Mouse (Mus musculus): ENCODE measurements around the gene Klhl21.

The Klhl21 gene

DNA sequence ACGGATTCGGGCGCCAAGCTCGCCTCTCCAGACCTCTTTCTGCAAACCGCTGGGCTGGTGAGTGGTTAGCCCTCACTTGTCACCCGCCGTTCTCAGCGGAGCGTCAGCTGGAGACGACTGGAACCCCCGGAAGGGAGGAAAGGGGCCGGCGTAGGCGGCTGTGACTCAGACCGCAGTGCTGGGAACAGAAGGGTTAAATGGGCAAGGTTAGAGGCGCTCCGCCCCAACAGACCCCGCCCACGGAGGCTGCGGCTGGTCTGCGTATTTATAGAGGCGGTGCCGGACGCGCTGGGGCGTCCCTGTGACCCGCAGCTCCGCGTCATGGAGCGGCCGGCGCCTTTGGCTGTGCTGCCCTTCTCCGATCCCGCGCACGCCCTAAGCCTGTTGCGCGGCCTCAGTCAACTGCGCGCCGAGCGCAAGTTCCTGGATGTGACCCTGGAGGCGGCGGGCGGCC lies at the start of gene Klhl21:
TSS of gene Klhl21 (plus strand) at position 182 of the 454 bp plus-strand sequence.
- TF ChIP-seq GATA4 (IDR thresholded peaks at IDR 0.05; ENCODE audit: insufficient replicate concordance, low read length), result peak; percentile 6; the same call in 1 of the 2 replicates

DNA sequence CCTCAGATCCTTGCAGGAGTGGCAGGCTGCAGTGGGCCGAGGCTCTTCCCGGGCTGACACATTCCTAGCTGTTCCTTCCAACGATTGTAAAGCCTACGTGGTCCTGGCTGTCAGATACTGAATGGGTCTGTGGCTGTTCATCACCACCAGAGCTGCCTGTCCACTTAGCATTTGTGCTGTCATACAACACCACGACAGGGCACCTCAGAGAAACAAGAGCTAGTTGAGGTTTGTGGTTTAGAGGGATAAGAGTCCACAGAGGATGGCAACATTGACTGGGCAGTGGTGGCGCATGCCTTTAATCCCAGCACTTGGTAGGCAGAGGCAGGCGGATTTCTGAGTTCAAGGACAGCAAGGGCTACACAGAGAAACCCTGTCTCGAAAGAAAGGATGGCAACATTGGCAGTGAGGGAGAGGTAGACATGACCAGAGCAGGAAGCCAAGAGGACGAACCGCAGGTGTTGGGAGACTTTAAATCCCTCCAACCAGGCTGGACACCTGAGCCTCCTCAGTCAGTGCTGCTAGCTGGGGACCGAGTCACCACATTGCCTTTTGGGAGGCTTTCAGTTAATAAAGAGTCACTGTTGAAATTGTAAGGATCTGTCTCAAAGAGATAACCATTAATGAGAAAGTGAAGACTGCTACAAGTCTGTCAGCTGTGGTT lies 48.6 kb upstream of the Klhl21 start:
- no peak for TF ChIP-seq GATA4 (IDR thresholded peaks at IDR 0.05; ENCODE audit: insufficient replicate concordance, low read length)

DNA sequence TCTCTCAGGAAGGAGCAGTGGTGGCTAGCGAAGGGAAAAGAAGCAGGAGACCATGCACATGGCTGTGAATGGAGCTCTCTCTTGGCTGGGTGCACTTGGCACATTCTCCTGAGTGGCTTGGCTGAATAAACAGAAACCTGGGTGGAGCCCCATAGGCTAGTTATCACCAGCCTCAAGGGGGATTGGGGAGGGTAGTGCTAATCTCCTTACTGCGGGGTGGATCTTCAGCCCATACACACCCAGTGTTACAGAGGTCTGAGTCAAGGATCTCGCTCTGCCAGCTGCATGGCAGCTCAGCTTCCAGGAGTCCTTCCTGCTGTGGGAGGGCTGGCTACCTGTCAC lies 48.1 kb upstream of the Klhl21 start:
- TF ChIP-seq GATA4 (IDR thresholded peaks at IDR 0.05; ENCODE audit: insufficient replicate concordance, low read length), result no peak

DNA sequence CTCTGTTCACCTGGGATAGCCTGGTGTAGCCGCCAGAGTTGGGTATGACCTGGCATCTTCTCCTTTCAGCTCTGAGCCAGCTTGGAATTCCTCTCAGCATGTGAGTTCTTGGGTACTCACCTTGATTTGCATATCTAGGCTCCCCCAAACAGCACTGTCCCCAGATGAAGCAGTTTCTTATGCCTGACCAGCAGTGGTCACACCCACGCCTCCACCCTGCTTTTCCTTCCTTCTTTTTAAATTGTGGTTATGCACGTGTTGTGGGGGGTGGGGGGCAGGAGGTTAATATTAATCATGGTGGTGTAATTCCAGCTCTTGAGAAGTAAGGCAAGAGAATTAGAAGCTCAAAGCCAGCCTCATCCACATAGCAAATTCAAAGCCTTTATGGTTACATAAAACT lies 45.8 kb upstream of the Klhl21 start:
- TF ChIP-seq GATA4 (IDR thresholded peaks at IDR 0.05; ENCODE audit: insufficient replicate concordance, low read length), result no peak

DNA sequence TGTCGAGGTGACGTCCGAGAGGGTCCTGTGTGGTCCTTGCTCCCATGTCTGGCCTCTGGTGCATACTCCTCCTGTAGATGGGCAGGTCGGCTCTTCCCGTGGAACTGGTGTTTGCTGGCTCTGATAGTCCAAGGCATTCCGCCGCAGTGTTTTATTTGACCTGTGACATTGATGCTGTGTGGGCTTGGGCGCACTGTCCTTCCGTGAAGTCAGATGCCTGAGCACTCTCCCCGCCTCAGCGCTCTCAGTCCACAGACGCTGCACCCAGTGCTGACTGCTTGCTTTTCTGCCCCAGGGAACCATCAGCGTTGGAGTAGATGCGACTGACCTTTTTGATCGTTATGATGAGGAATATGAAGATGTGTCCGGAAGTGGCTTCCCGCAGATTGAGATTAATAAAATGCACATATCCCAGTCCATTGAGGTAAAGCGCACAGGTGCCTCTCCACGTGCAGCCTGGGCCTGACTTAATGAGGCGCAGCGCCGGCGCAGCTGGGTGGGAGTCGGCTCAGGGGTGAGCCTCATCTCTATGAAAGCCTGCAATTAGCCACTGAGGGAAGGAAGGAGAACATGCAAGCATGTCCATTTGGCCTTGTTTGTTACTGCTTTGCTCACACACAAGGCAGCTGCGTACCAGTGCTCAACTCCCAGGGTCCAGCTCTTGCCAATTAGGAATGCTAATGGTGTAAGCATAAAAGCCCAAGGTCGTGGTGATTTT lies 40.2 kb upstream of the Klhl21 start:
- no peak for TF ChIP-seq GATA4 (IDR thresholded peaks at IDR 0.05; ENCODE audit: insufficient replicate concordance, low read length)

DNA sequence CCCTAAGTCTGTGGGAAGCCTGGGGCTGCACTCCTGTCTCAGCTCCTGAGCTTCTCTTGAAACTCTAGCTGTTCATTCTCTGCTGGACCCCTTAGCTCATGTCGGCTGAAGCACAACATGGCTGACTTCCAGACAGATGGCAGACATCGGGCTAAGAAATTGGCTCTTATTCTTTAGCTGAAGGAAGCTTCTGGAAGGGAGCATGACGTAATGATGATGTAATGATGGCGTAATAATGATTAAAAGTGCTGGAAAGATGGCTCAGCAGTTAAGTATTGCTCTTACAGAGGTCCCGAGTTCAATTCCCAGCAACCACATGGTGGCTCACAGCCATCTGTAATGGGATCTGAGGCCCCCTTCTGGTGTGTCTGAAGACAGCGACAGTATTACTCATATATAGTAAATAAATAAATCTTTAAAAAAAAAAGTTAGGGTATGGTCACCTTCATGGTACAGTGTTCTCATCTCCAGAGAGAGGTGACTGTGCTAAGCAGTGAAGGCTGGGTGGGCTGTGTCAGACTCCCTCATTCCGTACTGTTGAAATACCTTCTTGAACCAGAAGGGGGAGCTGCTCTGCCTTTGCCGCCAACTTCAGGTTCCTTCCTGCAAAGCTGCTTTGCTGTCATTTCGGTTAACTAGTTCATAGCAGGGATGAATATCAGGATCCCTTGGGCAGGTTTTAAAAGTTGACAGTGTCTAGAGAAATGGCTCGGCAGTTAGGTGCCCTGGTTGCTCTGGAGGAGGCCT lies 36.2 kb upstream of the Klhl21 start:
- TF ChIP-seq GATA4 (IDR thresholded peaks at IDR 0.05; ENCODE audit: insufficient replicate concordance, low read length), result no peak

DNA sequence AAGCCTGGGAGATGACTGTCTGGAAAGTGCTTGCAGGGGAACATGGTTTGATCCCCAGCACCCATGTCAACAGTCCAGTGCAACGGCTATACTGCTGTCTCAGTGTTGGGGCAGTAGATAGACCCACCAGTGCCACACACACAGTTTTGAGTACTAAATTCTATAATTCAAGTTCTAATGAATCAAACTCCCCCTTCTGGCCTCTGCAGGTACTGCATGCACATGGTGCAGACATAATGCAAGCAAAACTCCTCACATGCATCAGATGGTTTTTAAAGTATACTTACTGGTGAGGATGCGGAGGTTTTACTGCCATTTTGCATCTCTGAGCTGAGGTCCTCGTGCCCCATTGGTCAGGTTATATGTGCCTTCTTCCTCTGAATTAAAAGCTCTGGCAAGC lies 33.2 kb upstream of the Klhl21 start:
- TF ChIP-seq GATA4 (IDR thresholded peaks at IDR 0.05; ENCODE audit: insufficient replicate concordance, low read length), result no peak

DNA sequence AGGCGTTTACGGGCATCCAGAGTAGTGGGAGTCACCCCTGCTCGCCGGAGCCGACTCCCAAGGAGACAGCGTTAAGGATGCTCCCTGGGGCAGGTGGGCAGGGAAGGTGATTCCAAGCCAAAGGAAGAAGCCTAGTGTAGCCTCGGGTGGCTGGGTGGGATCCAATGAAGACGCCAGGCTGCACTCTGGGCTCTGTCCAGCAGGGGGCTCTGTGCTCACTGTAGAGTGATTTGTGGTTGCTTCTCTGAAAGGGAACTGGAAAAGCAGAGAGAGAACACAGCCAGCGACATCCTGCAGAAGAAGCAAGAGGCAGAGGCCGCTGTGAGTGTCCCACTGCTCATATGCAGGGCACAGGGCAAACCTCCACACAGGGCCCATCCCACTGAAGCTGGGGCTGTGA lies 30.9 kb upstream of the Klhl21 start:
- TF ChIP-seq GATA4 (IDR thresholded peaks at IDR 0.05; ENCODE audit: insufficient replicate concordance, low read length), result no peak

DNA sequence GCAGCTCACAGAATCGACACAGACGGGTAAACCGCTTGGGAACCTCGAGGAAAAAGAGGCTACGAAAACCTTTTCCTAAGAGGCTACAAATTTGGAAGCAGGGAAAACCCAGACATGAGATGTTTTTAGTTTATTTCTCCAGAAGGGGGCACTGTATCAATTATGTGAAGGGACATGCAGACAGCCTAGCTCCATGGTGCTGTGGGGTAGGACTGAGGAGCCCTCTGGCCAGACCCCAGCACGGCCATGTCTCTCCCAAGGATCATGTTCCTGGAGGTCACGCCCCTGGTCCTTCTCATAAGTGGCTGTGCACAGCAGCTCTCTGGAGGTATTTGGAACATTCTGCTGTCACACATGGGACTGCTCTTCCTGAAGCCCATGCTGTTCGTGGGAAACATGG lies 27.9 kb upstream of the Klhl21 start:
- no peak for TF ChIP-seq GATA4 (IDR thresholded peaks at IDR 0.05; ENCODE audit: insufficient replicate concordance, low read length)

DNA sequence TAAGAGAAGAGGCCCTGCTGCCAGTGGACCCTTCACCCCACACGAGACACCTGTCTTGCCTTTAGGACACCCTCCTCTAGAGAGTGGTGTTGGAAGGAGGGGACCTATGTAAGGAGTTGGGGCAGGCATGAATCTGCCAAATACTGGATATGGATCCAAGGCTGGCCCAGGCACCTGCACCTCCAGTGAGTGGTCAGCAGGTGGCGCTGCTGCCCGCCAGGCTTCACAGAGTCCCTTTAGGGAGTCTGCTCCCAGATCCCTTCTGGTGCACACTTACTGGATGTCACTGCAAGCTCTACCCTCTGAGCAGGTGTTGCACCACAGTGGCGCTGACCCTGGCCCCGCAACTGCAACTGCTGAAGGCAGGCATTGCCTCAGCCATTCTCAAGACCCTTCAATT lies 27.2 kb upstream of the Klhl21 start:
- no peak for TF ChIP-seq GATA4 (IDR thresholded peaks at IDR 0.05; ENCODE audit: insufficient replicate concordance, low read length)

DNA sequence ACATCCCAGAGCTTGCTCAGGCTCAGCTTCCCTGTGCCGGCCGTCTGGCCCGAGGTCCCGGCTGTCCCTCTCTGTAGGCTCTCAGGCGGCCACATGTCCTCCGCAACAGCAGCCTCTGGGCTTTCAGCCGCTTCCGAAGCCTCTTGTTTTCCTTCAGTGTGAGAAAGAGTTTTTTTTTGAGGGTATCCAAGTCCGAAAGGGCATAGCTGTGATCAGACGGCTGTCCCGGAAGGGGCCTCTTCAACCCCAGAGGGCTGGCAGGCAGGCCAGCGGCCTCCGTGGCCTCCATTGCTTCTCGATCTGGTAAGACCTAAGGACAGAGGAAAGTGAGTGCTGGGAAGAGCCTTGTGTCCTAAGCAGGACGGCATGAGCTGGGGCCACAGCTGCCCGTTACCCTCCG lies 25.6 kb upstream of the Klhl21 start:
- TF ChIP-seq GATA4 (IDR thresholded peaks at IDR 0.05; ENCODE audit: insufficient replicate concordance, low read length), result no peak

DNA sequence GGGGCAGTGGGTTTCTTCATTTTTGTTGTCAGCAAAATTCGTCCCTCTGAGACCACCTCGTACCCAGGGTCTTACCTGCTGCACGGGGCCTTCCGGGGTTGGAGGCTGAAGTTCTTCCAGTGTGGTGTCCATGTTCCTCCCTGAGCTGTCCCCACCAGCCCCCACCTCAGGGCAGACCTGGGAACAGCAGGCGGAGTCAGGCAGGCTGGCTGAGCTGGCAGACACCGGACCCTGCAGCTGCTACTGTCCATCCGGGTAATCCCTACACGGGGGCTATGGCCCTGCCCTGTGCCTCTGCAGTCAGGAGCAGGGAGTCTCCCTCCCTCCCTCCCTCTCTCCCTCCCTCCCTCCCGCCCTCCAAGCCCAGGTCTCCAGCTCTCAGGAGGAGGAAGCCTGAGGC lies 25.0 kb upstream of the Klhl21 start:
- no peak for TF ChIP-seq GATA4 (IDR thresholded peaks at IDR 0.05; ENCODE audit: insufficient replicate concordance, low read length)

DNA sequence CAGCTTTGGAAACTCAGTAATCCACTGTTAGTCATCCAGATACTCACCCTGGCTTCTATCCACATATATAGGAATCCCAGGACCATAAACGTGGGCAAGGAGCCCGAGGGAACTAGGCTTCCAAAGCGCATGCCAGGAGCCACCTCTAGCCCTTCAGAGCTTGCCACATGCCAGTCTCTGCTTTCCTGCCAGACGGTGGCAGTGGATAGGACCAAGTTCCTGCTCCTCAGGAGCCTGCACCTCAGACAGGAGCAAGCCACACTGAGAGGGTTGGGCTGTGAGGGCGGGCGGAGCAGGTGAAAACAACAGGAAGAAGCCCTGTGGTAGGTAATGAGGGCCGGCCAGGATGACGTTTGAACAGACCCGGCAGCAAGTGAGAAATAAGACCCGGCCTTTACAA lies 22.7 kb upstream of the Klhl21 start:
- TF ChIP-seq GATA4 (IDR thresholded peaks at IDR 0.05; ENCODE audit: insufficient replicate concordance, low read length), result no peak

DNA sequence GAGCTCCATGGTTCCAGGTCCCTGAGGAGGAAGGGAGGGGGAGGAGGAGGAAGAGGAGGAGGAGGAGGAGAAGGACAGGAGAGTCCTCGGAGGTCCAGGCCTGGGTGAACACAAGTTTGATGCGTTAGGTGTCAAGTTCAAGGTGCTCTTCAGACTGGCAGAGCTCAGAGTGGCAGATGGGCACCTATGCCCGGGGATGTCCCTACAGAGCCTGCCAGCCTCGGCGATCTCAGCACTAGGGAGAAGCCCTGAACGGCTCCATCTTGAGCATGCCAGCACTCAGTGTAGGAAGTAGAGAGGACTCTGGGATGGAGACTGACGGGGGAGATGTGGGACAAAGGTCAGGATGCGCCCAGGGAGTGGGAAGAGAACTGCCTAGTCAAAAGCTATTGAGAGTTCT lies 22.0 kb upstream of the Klhl21 start:
- no peak for TF ChIP-seq GATA4 (IDR thresholded peaks at IDR 0.05; ENCODE audit: insufficient replicate concordance, low read length)

DNA sequence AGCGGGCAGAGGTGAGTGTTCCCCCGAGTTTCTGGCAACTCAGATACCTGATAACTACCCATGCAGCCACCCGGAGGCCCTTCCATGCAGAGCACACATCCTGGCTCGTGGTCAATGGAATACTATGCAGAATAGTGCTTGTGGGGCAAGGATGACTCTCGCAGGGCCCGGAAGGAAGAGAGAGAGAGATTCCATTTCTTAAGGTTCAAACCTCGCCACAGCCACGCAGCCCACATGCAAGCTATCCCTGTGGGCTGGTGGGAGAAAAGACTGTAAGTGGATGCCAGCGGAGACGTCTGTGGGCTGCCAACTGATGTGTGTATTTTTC lies 20.6 kb upstream of the Klhl21 start:
- no peak for TF ChIP-seq GATA4 (IDR thresholded peaks at IDR 0.05; ENCODE audit: insufficient replicate concordance, low read length)

Measured in liver, adult (tissue).